Mouse (Mus musculus) urinary bladder, adult 2 months (tissue): ENCODE measurements around the gene Neu1. TPM values are rescaled to one million over a fixed set of nuclear protein-coding genes. Genes with fewer than 3 reads are reported as not detected.
"Not testable (repeated sequence)": the region's sequence is repeated elsewhere in the genome, so short reads cannot be mapped to it uniquely, and the experiment has no call there.

Experiments
- DNase-seq: peaks from one replicate; pipeline ENCODE4 v3.0.0; 2022; ENCODE audit warnings: low spot score
- polyA plus RNA-seq: library from polyadenylated mRNA; depleted of rRNA; stranded (reverse); fragments of >200 nt; gene quantifications from 2 replicates; pipeline ENCODE4 v1.2.3, GENCODE M21; 2012

Neu1 gene
- polyA plus RNA-seq, 1 experiment, result 32.0 TPM

DNA sequence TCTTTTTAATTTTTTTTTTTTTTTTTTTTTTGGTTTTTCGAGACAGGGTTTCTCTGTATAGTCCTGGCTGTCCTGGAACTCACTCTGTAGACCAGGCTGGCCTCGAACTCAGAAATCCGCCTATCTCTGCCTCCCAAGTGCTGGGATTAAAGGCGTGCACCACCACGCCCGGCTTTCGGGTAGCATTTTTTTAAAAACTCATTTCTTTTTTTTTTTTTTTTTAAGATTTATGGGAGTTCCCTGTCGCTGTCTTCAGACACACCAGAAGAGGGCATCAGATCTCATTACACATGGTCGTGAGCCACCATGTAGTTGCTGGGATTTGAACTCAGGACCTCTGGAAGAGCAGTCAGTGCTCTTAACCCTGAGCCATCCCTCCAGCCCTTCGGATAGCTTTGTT is 29.1 kb upstream of the Neu1 start:
- DNase-seq, result not testable (repeated sequence)

DNA sequence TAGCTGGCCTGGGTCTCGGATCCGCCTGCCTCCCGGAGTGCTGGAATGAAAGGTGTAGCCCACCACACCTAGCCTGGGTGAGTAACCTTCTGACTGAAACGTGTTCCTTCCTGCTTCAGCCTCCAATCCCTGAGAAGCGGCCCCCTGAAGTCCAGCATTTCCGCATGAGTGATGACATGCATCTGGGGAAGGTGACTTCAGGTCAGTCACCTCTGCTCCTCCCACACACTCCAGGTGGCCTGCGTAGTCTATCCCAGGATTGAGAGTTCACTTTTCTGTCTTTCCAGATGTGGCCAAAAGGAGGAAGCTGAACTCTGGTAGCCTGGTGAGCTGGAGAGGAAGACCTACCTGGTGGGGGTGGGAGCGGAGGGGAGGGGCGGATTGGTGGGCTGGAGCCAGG is 28.2 kb upstream of the Neu1 start:
- no peak for DNase-seq

DNA sequence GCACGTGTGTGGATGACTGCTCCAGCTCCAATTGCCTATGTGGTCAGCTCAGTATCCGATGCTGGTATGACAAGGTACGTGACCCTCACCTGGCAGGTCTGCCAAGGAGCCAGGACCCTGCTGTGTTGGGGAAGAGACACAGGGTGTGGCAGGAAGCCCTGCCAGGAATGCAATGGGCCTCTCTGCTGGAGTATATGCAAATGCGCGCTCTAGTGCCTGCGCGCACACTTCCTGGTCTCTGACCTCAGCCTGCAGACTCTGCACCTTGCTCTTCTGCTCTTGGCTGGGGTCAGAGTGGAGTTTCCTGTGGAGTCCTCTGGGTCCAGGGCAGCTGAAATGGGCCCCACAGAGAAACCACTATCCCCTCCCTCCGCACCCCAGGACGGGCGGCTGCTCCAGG is 20.1 kb upstream of the Neu1 start:
- DNase-seq, result no peak

DNA sequence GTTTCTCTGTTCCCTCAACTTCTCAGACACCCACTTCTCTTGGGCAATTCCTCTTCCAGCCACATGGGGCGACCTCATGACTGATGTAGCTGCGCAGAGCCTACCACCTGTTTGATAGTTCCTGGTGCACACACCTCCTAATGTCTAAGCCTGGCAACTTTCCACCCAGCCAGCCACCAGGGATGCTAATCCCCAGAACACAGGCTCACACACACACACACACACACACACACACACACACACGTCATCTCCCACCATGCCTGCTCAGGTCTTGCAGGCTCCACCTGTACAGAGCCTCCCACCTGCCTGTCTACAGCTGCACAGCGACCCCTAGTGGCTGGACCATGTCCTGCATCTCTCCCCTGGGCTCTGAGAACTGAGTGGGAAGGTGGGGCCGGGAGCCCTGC is 19.1 kb upstream of the Neu1 start:
- DNase-seq, result peak; percentile 75

DNA sequence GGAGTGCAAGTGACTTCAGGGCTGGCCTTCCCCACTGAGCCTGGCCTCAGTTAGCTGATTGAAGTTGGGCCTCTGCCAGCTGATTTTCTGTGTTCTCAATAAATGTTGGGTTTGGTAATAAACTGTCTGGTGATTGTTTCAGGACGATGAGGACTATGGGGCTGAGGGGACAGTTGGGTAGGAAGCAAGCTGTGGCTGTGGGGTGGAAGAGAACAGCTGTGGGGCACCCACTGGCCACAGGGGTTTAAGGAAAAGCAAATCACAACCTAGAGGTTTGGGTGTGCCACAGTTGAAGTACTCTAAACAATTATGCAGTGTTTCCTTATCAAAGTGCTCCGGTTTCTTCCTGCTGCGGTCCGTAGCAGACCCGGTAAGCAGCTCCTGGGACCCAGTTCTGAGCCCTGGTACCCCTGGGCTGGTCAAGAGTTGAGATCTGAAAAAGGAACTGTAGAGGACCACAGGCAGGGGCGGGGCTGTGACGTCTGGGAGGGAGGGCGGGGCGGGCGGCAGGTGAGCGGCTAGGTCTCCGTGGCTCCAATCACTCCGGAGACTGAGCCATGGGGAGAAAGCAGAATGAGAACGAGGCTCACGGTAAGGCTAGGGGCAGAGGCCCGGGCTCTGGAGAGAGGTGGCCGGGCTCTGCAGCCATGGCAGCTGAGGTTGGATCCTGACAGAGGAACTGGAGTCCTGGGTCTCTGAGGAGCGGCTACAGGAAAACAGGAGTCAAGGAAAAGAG is 17.0 kb upstream of the Neu1 start, which contains the start of gene Slc44a4:
TSS of gene Slc44a4 (plus strand) at position 537 of the 736 bp plus-strand sequence.
- no peak for DNase-seq

DNA sequence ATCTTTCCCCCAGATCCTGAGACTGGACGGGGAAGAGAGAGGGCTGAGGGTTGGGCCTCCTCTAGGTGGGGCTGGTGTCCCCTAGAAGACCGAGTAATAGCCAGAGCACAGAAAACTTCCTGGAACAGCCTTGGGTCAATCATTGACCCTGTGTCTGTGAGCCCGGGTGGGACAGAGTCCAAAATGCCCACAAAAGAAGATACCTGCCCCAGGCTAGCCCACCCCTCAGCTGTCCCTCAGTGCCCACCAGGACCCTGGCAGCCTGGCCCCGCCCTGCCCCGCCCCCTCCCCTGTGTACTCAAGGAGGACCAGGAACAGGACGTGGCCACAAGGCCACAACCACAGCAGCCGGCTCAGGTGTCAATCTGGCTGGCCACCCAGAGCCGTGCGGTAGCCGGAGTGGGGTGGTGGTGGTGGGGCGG is 15.6 kb upstream of the Neu1 start:
- DNase-seq, result no peak

DNA sequence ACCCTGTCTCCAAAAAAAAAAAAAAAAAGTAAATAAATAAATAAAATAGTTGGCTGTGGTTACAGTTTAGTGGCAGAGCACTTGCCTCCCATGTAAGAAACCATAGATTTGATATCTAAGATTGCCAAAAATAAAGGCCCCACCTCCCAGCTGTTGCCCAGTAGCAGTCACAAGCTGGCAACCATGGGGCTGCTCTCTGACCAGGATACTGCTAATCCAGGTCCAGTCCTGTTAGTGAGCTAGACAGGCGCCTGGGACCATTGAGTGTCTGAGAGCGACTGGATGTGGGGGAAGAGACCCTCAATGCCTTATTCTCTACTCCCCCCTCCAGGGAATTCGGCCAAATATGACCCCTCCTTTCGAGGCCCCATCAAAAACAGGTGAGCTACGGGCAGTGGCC is 14.7 kb upstream of the Neu1 start:
- no peak for DNase-seq

DNA sequence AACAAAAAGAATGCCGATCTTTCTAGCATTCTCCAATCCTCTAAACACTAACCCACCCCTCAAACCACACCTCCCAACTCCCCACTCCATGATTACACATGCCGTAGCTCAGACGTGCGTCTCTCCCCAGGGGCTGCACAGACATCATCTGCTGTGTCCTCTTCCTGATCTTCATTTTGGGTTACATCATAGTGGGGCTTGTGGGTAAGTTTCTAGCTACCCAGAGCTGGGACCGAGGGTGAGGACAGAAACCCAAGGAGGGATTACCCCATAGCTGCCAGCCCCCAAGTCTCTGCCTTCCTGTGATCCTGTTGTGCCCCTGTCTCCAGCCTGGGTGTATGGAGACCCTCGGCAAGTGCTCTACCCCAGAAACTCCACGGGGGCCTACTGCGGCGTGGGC is 13.9 kb upstream of the Neu1 start:
- no peak for DNase-seq

DNA sequence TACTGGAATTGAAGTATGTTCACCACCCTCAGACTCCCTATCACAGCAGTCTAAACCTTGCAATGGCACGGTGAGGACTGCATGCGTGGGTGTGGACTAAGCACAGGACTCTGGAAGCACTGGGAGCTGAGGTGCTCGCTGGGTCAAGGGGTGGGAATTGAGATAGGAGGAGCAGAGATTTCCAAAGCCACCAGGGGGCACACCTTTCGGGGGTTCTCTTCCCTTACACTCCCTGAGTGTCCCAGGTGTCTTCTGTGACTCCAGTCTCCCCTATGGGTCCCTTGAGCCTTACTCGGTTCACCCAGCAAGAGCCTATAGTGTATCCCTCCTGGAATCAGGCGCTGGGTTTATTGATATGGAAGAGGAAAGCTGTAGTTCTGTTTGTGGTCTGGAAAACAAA is 8.1 kb upstream of the Neu1 start:
- no peak for DNase-seq

DNA sequence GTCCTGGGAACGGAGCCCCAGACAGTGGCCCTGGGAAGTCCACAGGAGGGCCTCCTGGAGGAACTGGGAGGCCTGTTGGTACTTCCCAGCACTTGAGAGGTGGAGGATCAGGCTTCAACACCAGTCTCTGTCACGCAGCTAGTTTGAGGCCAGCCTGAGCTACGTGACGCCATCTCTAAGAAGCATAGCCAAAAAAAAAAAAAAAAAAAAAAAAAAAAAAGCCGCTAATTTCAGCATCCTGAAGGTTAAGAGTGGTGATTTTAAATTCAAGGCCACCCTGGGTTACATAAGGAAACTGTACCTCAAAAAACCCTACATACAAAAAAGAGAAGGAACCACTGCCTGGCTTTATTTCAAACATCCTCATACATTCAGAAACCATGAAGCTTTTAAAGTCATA is 6.8 kb upstream of the Neu1 start:
- DNase-seq, result no peak

DNA sequence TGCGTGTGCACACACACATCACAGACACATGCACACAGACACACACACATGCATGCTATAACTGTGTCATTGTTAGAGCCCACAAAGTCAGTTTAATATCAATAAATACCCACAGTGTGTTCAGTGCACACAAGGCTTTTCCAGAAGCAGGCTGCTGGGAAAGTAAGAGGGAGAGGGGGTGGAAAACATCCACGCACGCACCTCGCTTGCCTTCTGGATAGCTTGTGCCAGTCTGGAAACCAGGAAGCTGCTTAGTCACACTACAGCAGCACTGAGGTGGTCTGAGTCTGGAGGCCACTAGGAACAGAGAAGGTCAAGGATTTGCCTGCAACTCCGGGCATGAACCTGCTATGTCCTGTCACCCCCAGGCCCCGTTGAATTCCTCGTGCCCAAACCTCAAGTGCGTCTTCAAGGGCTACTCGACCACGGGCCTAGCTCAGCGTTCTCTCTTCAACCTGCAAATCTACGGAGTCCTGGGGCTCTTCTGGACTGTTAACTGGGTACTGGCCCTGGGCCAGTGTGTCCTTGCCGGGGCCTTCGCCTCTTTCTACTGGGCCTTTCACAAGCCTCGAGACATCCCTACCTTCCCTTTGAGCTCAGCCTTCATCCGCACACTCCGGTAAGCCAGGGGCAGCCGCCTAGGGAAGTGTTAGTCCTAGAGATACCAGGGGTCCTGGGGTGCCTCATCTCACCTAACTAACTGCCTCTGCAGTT is 3.6 kb upstream of the Neu1 start:
- no peak for DNase-seq

DNA sequence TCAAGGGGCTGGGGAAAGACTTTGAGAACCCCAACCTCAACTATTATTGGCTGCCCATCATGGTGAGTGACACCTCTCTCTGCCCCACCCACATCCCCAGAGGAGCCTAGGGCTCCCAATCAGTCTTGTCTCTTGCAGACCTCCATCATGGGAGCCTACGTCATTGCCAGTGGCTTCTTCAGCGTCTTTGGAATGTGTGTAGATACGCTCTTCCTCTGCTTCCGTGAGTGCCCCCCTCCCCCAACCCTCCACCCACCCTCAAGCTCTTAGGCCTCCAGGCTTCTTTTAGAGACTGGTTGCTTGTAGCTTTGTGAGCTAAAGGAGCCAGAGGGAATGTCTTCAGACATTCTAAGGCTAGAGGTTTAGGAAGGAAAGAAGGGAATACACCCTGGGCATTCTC is 2.2 kb upstream of the Neu1 start:
- DNase-seq, result no peak

DNA sequence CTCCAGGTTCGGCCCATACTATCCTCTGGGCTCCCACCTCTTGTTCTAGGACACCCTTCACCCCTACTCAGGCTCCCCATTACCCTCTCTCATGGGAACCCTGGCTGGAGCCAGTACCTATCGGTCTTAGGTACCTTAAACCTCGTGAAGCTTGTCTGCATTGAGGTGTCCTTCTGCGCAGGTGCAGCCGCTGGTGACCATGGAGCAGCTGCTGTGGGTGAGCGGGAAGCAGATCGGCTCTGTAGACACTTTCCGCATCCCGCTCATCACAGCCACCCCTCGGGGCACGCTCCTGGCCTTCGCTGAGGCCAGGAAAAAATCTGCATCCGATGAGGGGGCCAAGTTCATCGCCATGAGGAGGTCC is 664 bp downstream of the Neu1 start:
- no peak for DNase-seq

DNA sequence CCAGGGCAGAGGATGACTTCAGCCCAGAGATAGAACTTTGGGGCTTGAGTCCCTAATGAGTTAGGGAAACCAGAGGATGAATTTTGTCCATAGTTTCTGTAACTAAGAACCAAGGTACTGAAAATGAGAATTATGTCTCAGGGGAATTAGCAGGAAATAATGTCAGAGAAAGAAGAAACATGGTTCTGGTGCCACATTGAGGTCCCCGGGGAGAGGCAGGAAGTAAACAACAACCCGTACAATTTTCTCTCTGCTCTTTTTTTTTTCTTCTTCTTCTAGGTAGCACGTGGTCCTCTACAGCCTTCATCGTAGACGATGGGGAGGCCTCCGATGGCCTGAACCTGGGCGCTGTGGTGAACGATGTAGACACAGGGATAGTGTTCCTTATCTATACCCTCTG is 1.2 kb downstream of the Neu1 start:
- no peak for DNase-seq

DNA sequence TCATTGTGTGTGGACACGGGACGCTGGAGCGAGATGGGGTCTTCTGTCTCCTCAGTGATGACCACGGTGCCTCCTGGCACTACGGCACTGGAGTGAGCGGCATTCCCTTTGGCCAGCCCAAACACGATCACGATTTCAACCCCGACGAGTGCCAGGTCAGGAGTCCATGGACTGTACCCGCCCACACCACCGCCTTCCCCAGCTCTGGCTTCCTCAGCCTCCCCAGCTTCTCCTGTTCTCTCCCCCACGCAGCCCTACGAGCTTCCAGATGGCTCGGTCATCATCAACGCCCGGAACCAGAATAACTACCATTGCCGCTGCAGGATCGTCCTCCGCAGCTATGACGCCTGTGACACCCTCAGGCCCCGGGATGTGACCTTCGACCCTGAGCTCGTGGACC is 3.0 kb downstream of the Neu1 start:
- no peak for DNase-seq

DNA sequence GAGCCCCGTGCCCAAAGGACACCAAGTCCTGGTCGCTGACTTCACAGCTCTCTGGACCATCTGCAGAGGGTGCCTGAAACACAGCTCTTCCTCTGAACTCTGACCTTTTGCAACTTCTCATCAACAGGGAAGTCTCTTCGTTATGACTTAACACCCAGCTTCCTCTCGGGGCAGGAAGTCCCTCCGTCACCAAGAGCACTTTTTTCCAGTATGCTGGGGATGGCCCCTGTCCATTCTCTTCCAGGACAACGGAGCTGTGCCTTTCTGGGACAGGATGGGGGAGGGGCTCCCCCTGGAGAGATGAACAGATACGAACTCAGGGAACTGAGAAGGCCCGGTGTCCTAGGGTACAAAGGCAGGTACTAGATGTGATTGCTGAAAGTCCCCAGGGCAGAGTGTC is 3.8 kb downstream of the Neu1 start:
- DNase-seq, result no peak

DNA sequence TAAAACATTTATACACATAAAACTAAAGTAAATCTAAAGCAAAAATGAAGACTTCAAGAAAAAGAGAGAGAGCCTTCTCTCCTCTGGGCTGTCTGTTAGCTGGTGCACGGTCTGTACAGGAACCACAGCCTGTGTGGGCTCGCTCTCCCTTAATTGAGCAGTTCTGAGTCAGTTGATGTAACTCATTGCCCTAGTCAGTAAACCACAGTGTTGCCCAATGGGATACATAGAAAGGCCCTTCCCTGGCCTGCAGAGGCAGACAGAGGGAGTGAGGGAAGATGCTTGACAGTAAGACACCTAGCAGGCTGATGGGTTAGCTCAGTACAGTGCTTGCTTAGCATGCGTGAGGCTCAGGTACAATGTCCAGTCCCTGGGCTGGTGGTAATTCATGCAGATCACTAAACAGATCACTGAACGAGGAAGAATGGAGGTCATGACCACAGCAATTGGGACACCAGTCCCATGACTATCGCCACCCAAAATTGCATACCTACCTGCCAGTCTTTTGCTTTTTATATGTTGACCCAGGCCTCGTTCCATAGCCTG is 7.0 kb downstream of the Neu1 start:
- DNase-seq, result no peak

DNA sequence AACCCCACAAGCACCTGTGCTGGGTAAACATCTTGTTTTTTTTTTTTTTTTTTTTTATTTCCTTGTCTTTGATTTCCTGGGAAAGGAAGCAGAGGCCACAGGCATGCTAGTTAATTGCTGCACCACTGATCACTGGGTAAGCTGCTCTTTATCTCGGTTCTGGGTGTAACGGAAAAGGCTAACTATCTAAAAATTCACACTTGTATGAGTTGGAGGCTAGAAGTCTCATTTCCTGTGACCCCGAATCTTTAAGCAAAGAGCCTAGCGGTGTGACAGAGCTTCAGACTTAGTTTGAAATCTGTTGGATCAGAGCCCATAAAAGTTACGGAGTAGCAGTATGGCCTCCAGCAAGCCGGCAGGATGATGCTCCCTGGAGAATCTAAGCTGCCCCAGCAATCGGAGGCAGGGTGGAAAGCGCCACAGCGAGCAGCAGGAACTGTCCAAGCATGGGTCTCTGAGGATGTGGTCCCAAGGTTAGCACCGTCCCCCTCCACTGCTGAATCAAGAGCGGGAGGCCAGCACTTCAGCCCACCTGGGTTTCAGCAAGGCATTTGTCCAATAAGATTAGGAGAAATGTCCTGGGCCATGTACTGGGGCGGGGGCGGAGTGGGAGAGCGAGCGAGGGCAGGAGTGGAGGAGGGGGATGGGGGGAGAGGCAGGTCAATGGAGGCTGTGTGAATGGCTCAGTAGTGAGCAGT is 10.4 kb downstream of the Neu1 start:
- no peak for DNase-seq

DNA sequence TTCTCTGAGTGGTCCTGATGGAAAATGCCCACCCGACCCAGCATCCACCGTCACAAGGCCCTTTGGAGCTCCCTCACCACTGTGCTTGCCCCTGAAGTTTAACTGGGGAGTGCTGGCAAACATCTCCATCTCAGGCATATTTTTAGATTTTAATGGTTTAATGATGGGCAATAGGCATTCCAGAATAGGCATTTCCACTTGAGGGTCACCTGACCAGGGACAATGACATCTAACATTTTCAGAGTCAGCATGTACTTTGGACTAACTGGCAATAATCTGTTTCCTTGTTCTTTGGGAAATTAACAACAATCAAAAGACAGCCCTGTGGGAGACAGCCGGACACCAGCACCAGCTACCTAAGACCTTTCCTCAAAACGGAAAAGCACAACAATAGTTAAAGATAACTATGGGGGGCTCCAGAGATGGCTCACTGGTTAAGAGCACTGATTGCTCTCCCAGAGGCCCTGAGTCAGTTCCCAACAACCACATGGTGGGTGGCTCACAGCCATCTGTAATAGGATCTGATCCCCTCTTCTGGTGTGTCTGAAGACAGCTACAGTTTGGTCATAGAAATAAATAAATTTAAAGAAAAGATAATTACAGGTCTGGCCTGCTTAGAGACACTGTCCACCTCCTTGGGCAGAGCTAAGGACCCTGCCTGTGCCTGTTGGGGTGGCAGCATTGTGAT is 12.2 kb downstream of the Neu1 start:
- DNase-seq, result no peak

DNA sequence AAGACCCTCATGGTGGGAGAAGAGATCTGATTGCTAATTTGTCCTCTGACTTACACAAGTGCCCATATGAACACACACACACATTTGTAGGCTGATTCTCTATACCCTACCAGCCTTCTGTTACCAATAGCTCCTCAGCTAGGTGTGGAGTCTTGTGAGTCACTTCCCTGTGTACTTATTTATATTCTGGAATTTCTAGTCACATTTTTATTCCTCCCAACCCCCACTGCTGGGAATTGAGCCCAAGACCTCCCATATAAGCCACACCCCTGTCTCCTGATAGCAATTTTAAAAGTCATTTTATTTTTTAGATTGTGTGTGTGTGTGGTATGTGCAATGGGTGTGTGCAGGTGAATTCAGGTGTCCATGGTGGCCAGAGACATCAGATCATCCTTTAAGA is 13.3 kb downstream of the Neu1 start:
- no peak for DNase-seq

DNA sequence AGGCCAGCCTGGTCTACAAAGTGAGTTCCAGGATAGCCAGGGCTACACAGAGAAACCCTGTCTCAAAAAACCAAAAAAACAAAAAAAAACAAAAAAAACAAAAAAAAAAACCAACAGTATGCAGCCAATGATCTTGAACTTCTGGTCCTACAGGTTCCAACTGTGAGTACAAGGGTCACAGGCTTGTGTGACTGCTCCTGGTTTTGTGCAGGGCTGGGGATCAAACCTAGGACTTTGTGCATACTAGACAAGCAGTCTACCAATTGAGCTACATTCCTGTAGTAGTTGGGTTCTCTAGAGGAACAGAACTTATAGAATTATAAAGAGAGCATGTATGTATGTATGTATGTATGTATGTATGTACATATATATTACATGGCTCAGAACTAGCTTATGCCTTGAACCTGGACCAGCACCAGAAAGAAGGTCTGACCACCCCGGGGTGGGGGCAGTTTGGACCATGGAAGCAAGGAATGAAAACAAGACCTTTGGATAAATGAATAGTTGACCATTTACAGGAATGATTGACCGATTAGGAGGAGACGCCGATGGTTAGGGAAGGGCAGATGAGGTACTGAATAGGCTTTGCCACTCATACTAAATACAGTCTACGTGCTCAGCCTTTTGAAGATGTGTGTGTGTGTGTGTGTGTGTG is 15.6 kb downstream of the Neu1 start:
- no peak for DNase-seq

DNA sequence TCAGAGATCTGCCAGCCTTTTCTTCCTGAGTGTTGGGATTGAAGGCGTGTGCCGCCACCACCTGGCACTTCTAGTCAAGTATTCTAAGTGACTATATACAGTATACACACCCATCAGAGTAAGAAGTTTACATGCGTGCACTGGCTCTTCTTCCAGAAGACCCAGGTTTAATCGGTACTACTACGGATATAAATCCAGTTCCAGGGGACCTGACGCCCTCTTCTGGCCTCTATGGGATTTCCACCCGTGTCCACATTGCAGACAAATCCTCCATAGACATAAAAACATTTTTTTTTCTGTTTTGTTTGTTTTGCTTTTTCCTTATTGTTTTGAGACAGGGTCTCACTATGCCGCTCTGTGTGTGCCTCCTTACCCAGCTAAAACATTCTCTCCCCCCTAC is 16.6 kb downstream of the Neu1 start:
- no peak for DNase-seq
